Mouse (Mus musculus): ENCODE measurements around the gene Unc93a.
"Not testable (repeated sequence)": the region's sequence is repeated elsewhere in the genome, so short reads cannot be mapped to it uniquely, and the experiment has no call there.

The Unc93a gene

DNA sequence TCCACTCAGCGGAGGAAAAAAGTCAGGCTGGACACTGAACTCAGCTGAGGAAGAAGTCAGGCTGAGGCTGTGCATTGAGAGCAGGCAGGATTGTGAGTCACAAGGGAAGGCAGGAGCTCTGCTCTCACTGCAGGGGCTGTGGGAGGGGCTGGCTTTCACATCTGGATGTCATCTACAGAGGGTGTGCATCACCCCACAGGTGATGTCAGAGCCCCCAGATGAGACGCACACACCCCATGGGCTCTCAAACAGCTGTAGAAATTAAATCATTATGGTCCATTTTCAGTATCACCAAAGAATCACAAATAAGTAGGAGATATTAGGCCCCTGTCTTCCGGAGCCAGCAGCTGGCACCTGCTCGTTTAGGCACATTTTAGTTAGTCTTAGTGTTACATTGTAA, at the start of gene Unc93a:
TSS of gene Unc93a (minus strand) at position 101 of the 400 bp plus-strand sequence.
- not testable (repeated sequence) for DNase-seq (ENCODE audit: low spot score)

DNA sequence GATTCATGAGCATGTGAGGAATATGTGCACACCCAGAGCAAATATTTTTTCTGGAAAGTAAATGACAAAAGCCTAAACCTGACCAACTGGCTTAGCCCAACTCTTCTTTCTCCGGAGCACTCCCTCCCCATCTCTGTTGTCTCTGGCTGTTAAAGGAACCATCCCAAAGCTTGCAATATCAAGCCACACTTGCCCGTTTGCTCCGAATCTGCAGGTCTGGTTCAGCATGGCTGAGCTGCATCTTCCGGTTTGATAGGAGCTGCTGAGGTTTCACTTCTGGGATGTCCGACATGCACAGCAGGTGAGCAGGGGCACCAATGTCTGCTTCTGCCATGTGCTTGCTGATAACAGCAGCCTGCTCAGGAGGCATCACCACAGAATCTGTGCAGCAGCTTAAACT, 48.9 kb upstream of the Unc93a start:
- DNase-seq (ENCODE audit: low spot score): not testable (repeated sequence)

- DNase-seq (ENCODE audit: low spot score): not testable (repeated sequence)
Observed at GRCm38 (mm10) chr17:13179021-13179420, 47.4 kb upstream of the Unc93a start.

DNA sequence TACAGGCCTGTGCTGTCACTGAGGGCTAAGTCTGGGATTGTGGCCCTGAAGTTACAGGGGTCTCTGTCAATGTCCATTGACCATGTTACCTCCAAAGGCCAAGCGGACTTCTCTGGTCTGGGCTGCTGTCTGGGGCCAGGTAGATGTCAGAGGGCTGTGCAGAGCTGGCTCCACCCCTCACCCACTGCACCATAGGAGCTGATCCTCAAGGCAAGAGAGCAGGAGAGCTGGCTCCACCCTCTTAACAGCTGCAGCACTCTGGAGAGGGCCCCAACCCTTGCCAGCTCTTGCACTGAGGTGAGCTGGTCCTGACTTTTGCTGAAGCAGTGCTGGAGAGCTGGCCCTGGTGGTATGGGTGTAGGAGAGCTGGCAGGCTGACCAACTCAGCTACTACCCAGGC, 46.2 kb upstream of the Unc93a start:
- not testable (repeated sequence) for DNase-seq (ENCODE audit: low spot score)

DNA sequence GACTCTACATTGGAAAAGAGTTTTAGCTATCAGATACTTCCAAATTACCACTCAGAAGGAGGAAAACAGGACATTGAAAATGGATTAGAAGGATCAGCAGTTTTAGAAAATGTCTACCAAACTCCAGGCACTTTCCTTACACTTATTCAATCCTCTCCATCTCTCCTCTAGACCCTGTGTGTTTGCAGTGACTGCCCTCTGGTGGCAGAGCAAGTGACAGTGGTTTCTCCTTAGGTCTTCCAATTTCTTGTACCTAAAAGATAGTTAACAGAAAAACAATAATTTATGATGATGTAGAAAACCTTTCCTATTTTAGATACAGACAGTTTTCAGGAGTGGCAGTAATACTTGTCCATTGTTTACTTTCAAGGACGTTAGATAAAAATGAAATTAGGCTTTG, 44.0 kb upstream of the Unc93a start:
- DNase-seq (ENCODE audit: low spot score): not testable (repeated sequence)

DNA sequence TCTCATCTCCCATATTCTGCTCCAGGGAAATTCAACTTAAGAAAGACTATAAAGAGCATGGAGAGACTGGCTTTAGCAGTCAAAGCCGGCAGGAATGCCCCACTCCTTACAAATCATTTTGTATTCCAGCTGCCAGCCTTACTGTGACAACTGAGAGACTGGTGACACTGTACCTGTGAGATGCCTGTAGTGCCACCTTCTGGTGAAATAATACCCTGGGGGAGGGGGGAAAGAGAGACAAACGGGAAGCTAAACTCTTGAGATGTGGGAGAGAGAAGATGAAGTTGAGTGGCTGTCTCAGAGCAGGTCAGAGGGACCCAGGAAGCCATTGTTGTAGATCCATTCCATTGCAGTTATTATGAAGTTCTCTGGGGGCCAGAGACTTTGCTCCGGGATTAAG, 42.4 kb upstream of the Unc93a start:
- DNase-seq (ENCODE audit: low spot score): not testable (repeated sequence)

DNA sequence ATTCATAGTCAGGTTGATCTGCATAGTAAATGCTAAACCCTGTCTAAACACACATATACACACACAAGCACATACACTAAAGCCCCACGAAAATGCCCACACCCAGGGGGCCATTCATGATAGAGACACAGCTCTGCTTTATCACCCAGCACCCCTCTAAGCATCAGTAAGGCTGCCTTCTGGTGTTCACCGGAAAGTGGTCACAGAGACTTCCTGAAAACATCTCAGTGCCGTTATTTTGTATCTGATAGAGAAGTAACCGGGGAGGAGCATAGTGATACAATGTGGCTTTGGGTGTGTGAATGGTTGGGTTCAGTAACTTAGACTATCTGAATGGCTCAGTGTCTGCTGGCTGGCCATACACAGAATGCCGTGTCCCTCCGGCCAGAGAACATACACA, 42.0 kb upstream of the Unc93a start:
- DNase-seq (ENCODE audit: low spot score): not testable (repeated sequence)

- not testable (repeated sequence) for DNase-seq (ENCODE audit: low spot score)
Observed at GRCm38 (mm10) chr17:13146128-13146527, 14.5 kb upstream of the Unc93a start.

DNA sequence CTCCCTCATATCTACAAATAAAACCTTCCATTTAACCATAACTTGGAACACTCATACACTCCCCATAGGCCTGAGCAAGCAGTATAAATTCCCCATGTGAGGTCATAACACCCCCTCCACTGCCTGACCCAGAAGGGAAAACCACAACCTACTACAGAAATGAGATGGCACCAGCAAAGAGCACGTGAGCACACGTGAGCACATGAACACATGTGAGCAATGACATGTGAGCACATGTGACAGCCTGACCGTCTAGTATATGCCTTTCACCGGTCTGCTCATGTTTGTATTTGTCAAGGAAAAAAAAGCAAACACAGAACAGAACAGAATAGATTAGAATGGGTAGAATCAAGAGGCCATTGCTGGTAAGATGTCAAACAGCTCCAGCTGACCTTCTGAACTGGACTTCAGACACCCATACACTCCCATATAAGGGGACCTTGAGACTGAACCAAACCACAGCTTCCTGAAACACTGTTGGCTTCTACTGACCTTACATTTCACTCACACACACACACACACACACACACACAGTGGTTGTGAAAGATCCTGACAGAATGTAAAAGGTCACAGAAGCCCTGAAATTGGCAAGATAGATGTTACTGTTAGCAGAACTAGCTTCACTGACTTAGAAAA, 13.1 kb upstream of the Unc93a start:
- DNase-seq (ENCODE audit: low spot score): not testable (repeated sequence)

DNA sequence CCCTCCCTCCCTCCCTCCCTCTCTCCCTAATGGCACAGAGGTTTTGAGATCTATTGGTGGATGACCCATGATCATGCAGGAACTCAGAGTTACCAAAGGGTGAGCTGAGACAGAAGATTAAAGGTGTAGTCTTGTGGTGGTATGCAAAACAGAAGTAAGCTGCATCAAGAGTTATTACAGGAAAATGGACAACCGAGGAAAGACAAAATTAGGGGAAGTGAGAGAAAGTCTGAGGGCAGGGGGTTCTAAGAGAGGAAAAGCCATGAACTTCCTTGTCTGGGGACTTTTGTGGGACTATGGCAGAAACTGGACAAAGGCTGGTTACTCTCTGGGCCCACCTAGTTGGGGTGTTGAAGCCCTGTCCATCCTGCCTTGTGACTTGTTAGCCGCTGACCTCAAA, 11.1 kb upstream of the Unc93a start:
- not testable (repeated sequence) for DNase-seq (ENCODE audit: low spot score)

- DNase-seq (ENCODE audit: low spot score): not testable (repeated sequence)
Observed at GRCm38 (mm10) chr17:13135356-13135755, 3.7 kb upstream of the Unc93a start.

DNA sequence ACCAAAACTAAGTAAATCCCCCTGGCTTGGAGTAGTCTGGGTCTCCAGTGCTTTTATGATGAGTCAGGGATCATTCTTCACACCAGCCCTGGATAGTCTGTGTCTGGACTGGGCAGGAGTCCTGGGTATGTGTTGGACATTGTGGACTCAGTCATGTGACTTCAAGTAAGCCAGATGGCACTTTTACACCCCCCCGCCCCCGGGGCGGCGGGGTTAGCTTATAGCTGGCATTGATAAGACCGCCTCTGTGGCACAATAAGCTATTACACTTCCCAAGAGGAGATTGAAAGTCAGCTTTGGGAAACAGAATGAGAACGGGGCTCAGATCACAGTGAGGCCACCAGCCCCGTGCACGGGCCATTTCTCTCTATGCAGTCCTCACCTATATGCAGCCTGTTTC, 742 bp upstream of the Unc93a start:
- DNase-seq (ENCODE audit: low spot score): not testable (repeated sequence)

- DNase-seq (ENCODE audit: low spot score): not testable (repeated sequence)
Observed at GRCm38 (mm10) chr17:13129737-13130465, 1.7 kb downstream of the Unc93a start.

- DNase-seq (ENCODE audit: low spot score): not testable (repeated sequence)
Observed at GRCm38 (mm10) chr17:13129324-13129723, 2.3 kb downstream of the Unc93a start.

DNA sequence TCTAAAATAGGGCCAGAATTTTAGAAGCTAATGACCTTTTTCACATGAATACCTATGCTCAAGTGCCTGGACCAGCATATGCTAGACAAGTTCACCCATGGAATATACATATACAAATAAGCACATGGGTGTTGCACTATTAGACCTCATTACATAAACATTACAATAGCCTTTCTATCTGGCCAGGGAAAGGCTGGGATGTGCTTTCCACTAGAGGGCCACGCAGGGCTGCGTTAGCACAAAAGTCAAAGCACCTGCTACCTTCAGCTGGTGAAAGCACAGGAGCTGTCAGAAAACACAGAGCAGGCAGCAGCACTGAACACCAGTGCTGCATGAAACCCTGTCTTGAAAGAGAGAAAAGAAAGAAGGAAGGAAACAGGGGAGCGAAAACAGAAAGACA, 7.4 kb downstream of the Unc93a start:
- not testable (repeated sequence) for DNase-seq (ENCODE audit: low spot score)

DNA sequence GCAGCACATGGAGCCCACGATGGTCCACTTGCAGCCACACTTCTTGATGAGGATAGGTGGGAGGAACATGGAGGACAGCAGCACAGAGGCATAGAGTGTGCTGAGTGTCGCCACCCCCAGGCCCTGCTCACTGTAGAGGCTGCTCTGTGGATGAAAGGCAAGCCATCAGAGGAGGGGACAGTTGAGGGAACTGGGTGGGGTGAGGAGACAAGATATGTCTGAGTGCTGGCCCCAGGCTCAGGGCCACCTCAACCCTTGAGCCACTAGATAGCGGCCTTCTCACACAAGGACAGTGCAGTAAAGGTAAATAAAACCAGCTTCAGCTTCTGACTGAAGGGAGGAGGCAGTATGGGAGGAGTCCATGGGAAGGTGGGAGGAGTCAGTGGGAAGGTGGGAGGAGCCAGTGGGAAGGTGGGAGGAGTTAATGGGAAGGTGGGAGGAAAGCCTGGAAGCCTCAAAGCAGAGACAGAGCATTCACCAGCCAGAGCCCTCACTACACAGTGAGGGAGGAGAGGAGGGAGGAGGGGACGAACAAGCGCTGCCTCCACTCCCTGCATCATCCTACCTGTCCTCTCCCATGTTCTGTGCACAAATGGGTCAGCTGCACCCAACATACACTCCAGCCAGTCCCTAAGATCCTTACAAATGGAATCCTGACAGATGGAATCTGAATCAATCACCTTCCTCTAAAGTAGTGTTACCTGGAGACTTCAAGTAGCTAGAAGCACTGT, 8.1 kb downstream of the Unc93a start:
- not testable (repeated sequence) for DNase-seq (ENCODE audit: low spot score)

GRCm38 (mm10) chr17:13112504-13113291, 18.9 kb downstream of the Unc93a start:
- not testable (repeated sequence) for DNase-seq (ENCODE audit: low spot score)

DNA sequence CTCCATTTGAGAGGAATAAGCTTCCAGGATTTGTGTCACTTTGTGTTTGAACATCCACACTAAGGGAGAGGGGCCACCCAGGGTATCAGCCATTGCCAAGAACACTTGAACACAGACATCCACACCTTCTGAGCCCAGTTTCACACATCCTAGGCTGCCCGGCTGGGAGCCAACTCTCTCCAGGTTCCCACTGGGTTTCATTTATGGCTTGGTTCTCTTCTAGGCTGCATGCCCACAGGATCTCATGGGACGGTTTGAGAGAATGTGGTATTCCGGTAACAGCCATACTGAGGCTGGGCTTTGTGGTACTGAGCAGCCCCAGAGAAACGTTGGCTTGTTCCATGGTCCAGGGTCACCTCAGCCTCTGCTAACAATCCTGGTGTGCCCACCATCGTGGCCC, 25.0 kb downstream of the Unc93a start:
- not testable (repeated sequence) for DNase-seq (ENCODE audit: low spot score)

GRCm38 (mm10) chr17:13092960-13093359, 38.6 kb downstream of the Unc93a start:
- not testable (repeated sequence) for DNase-seq (ENCODE audit: low spot score)

- DNase-seq (ENCODE audit: low spot score): not testable (repeated sequence)
Observed at GRCm38 (mm10) chr17:13092100-13092764, 39.4 kb downstream of the Unc93a start.

DNA sequence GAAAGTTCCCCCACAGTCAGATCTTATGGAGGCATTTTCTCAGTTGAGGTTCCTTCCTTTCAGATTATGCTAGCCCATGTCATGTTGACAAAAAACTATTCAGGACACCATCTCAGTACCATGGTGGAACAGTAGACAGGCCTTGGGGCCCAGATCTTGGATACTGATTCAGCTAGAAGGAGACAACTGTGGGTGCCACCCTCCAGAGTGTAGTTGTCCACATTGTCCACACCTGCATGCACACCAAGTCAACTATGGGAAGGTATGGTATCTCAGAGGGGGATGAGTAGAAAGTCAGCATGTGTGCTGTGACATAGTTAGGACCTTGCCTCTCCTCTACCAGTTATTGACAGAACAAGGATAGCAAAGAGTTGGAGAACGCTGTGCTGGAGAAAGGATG, 40.1 kb downstream of the Unc93a start:
- DNase-seq (ENCODE audit: low spot score): not testable (repeated sequence)
